Mouse (Mus musculus): ENCODE measurements at regions not wholly inside any gene's neighbourhood (a gene's known extent, or its start where the extent isn't known, plus 50 kb on each side); places are given as distances from the start of the nearest gene placed in this dataset.

DNA sequence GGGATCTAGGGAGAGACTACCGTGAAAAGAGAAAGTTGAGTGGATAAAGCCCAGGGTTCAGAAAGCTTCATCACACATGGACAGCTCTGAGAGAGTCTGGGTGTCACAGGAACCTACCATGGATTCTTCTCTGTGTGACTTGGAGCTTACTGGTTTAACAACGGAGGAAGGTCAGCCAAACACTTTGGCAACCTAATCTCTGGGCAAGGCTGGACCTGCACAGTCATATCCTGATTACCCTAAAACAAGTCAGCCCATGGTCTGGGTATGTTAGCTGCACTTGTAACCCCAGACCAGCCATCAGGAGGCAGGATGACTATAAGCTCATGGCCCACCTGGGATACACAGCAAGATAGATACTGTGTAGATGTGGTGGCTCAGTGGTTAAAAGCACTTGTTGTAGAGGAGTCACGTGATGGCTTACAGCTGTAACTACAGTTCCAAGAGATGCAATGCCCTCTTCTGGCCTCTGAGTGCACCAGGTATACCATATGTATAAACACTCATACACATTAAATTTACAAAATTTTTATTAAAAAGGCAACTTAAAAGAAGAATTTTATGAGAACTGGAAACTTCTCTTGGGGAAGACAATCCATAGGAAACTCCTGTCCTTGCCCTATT, 85.0 kb upstream of the Serbp1 start:
- no peak for DNase-seq (ENCODE audit: low spot score in 2 of 2)

DNA sequence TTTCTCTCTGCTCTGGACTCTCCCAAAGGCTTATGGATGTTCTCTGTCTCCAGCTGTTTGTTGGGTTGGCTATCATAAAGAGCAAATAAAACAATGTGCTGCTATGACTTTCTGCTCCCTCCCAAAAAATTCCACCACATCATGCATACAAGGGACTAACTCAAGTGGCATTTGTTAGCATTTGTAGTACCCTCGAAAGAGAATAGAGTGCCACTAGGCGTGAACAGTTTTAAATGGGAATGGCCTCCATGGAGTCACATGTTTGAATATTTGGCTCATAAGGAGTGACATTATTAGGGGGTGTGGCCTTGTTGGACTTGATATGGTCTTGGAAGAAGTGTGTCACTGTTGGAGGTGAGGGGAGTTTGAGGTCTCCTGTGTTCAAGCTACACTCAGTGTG, 86.5 kb upstream of the Serbp1 start:
- DNase-seq (ENCODE audit: low spot score in 2 of 2), result no peak

DNA sequence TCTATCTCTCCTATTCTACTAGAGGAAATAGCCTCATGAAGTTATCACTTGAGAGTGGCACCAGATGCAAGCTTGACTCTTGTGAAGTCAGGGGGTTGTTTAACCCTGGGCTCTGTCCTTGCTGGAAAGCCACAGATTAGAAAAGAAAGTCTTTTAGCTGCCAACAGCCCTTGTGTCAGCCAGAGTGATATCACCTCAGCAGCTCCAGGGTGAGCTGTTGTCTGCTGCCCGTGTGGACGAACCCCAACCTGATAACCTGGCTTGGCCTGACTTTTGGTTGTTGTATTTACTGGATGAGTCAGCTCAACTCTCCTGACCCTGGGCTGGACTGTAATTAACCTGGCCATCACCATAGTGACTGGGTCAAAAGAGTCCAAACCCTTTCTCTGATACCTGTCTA, 88.6 kb upstream of the Serbp1 start:
- DNase-seq (ENCODE audit: low spot score in 2 of 2), result peak in 1 of 2 experiments; percentile 23

- DNase-seq (ENCODE audit: low spot score in 2 of 2), result peak in 1 of 2 experiments; percentile 19
These were observed 91.3 kb upstream of the Serbp1 start for GRCm38 (mm10) chr6:67146708-67147107.

- no peak for DNase-seq (ENCODE audit: low spot score in 2 of 2)
These were observed 92.0 kb upstream of the Serbp1 start for GRCm38 (mm10) chr6:67145969-67146368.

- DNase-seq (ENCODE audit: low spot score in 2 of 2), result no peak
These were observed 92.8 kb upstream of the Serbp1 start for GRCm38 (mm10) chr6:67144946-67145716.

GRCm38 (mm10) chr6:67142179-67142578, 95.8 kb upstream of the Serbp1 start:
- DNase-seq (ENCODE audit: low spot score in 2 of 2), result peak; percentile 73 to 78

DNA sequence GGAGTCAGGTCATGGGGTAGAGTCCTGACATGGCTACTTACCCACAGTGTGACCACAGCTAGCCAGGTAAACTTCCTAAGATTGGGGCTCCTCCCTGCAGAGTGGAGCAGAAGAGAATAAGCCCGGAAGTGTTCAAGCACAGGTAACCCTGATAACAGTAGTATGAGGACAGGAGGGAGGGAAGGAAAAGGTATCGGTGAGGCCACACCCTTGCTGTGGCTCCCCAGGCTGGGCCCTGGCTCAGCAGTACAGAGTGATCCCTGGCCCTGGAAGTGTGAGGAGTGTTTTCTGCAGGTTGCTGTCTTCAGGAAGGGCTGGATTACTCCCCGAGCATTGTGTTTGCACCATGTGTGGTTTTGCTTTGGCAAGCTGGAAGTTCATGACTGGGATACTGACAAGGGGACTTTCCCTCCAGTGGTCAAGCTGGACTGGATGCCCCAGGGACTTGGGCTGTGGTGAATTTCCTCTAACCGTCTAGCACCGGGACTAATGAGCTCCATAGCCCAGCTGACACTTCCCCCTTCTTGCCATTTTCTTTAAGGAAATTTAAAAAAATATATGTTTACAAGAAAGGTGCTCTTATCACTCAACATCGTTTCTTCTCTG, 97.2 kb upstream of the Serbp1 start:
- no peak for DNase-seq (ENCODE audit: low spot score in 2 of 2)

DNA sequence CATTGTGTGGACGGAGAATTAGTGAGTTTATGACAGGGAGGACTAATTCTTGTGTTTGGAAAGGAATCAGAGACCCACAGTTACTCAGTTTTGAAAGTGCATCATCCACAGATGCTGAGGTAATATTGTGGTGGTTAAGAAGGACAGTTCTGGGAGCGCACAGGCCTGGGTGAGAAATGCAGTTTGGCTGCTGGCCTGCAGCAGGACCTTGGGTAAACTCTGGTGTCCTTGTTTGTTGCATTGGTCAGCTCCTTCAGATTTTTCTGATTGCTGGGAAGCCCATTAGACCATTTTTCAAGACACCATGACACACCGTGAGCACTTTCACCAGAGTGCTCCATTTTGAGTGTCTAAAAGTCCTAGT, 99.0 kb upstream of the Serbp1 start:
- no peak for DNase-seq (ENCODE audit: low spot score in 2 of 2)

- DNase-seq (ENCODE audit: low spot score in 2 of 2), result peak in 1 of 2 experiments; percentile 47
These were observed 99.5 kb upstream of the Serbp1 start for GRCm38 (mm10) chr6:67138302-67139011.

GRCm38 (mm10) chr6:67137482-67137881, 100.2 kb upstream of the Gadd45a start:
- DNase-seq (ENCODE audit: low spot score in 2 of 2), result no peak

GRCm38 (mm10) chr6:67134915-67135314, 97.7 kb upstream of the Gadd45a start:
- DNase-seq (ENCODE audit: low spot score in 2 of 2), result peak; percentile 35 to 40

- DNase-seq (ENCODE audit: low spot score in 2 of 2), result no peak
These were observed 93.5 kb upstream of the Gadd45a start for GRCm38 (mm10) chr6:67130540-67131301.

- DNase-seq (ENCODE audit: low spot score in 2 of 2), result no peak
These were observed 92.4 kb upstream of the Gadd45a start for GRCm38 (mm10) chr6:67129626-67130025.

DNA sequence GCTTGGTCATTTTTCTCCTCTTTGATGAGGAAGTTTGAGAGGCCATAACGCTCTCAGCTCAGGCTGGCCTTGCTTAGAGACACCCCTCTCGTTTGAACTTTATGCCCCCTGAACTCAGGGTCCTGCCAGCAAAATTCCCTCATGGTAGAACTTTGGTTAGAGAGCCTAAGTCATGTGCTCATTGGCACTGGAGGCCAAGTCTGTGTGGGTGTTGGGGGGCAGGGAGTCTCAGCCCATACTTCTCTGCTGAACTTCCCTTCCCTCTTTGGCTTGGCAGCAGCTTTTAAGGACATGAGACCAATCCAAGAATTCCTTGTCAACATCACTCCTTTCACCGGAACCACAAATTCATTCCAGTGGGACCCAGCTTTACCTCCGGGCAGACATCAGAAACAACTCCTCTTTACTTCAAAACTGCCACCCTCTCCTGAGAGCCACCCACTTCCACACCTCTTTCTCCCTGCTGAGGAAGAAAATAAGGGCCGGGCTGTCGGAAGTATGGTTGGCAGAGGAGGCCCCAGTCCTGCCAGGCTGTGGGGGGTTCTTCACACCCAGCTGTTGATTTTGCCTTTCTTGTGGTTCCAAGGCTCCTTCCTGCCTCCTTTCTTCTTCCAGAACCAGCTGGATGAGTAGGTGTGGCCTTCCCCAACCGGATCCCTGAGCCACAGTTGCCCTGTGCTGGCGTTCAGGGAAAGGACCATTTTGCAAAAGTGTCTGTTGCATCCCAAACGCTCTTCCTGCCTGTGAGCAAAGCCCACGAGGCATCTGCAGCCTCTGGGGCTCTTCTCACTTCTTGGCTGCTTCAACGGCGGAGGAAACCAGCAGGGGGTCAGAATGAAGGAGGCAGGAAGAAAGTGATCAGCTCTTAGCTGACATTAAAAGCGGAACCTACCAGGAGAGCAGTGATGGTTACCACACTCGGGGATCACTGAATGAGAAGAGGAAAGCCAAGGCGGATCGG, 91.5 kb upstream of the Gadd45a start:
- DNase-seq (ENCODE audit: low spot score in 2 of 2), result no peak

- no peak for DNase-seq (ENCODE audit: low spot score in 2 of 2)
These were observed 90.5 kb upstream of the Gadd45a start for GRCm38 (mm10) chr6:67127727-67128126.

DNA sequence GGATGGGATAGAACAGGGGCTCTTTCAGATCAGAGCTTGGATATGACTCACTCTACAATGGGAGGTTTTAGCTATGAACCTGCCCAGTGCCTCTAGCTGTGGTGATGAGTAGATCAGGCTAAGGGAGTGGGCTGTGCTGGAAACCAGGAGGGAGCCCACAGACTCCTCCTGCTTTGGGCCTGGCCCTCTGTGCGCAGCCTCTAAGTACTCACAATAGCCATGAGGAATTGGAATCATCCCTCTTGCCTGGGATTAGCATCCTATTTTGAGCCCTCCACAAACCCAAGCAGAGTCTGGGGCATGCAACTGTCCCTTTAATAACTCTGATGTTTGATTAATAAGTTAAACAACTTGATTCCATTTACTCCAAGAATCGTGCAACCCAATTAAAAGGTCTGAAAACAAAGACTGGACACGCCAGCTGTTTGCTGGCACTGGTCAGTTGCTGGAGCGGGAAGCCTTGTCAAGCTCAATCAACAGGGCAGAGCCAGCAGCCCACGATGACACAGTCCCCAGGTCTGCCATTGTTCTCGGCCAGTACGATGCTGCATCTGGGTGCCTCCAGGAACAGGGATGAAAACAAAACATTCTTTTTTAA, 88.6 kb upstream of the Gadd45a start:
- no peak for DNase-seq (ENCODE audit: low spot score in 2 of 2)

DNA sequence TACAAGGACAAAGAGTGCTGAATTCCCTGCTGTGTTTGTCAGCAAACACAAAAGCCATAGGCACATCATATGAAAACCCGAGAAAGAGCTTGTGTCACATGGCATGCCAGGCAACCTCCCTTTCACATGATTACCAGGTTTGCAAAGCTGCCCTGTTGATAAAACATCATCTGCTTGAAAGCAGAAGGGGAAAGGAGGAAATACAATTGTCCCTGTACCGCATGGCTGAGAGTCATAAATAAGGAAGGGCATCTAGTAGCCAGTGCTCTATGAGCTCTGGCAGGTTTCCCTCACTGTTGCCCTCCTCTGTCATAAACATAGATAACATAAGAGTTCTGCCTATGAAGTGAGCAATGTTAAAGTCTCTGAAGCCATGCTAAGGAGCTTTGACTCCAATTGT, 86.8 kb upstream of the Gadd45a start:
- DNase-seq (ENCODE audit: low spot score in 2 of 2), result no peak

GRCm38 (mm10) chr6:67123071-67123470, 85.8 kb upstream of the Gadd45a start:
- DNase-seq (ENCODE audit: low spot score in 2 of 2), result no peak

- DNase-seq (ENCODE audit: low spot score in 2 of 2), result no peak
These were observed 79.0 kb upstream of the Gadd45a start for GRCm38 (mm10) chr6:67116306-67116705.

Measured in urinary bladder, postnatal 36 days (tissue).